Mouse (Mus musculus): ENCODE results near the gene Ndufv2. TPM values are rescaled to one million over a fixed set of nuclear protein-coding genes. Genes with fewer than 3 reads are reported as not detected.

Ndufv2 gene
- polyA plus RNA-seq, 1 experiment: 159 TPM

DNA sequence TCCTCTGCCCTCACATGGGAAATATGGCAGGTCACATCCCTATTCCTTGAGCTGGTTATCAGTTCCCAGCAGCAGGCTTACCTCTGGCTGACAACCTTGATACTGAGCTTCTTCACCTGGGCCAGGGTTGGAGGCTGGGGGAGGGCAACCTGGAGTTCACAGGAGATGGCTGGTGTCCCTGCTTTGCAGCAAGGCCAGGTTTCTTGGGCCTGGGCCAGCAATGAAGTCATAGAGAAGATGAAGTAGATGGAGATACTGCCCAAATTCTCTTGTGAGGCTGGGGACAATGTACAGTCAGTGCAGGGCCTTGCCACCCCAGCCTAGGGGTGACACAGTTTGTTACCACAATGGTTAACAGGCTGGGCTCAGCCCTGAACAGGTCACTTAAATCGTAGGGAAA is 19.3 kb upstream of the Ndufv2 start:
- no peaks in the 10 kb centered on the region for H3K27me3 ChIP-seq (replicated peaks; ENCODE audit: control insufficient read depth, insufficient read depth, low read length)
- peaks cover 5% of the 10 kb centered on the region; the same call in 1 of the 2 replicates for H3K36me3 ChIP-seq (ENCODE audit: control insufficient read depth, insufficient read depth, low read length)
- H3K4me3 ChIP-seq (ENCODE audit: insufficient read depth, low read depth, low read length): no peak overlapping the region
- WGBS: 81% methylated on average over 1 of the region's 1 CpGs
- H3K4me1 ChIP-seq (ENCODE audit: control insufficient read depth, insufficient read depth, low read length): no peaks in the 10 kb centered on the region; the same call in 1 of the 2 replicates
- no peak overlapping the region for H3K27ac ChIP-seq (ENCODE audit: insufficient read depth, low read depth, low read length)
- TF ChIP-seq POLR2A (IDR thresholded peaks at IDR 0.05; ENCODE audit: low read depth, low read length): no peak
- no peak for TF ChIP-seq CTCF (conservative IDR thresholded peaks at IDR 0.05; ENCODE audit: insufficient read depth, insufficient read length, low read depth, low read length)
- no peak for DNase-seq

DNA sequence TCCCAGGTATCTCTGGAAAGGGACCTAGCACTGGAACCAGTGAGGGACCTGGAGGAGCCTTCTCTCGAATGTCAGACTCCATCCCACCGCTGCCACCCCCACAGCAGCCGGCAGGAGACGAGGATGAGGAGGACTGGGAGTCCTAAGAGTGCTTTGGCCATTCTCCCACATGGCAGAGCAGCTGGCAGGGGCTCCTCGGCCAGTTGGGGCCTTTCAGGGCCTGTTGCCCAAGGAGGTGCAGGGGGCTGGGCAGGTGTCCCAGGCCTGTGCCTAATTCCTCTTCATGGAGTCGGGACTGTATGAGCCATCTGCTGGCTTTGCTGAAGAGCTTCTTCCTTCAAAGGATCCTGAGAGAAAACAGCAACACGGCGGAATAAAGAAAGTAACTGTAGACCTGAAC is 17.6 kb upstream of the Ndufv2 start:
- no peak overlapping the region for H3K4me3 ChIP-seq (ENCODE audit: insufficient read depth, low read depth, low read length)
- peaks cover 5% of the 10 kb centered on the region; the same call in 1 of the 2 replicates for H3K36me3 ChIP-seq (ENCODE audit: control insufficient read depth, insufficient read depth, low read length)
- 82% methylated on average over 8 of the region's 8 CpGs for WGBS
- no peak for DNase-seq
- no peaks in the 10 kb centered on the region for H3K27me3 ChIP-seq (replicated peaks; ENCODE audit: control insufficient read depth, insufficient read depth, low read length)
- H3K4me1 ChIP-seq (ENCODE audit: control insufficient read depth, insufficient read depth, low read length): no peaks in the 10 kb centered on the region; the same call in 1 of the 2 replicates
- no peak for TF ChIP-seq CTCF (conservative IDR thresholded peaks at IDR 0.05; ENCODE audit: insufficient read depth, insufficient read length, low read depth, low read length)
- no peak for TF ChIP-seq POLR2A (IDR thresholded peaks at IDR 0.05; ENCODE audit: low read depth, low read length)
- H3K27ac ChIP-seq (ENCODE audit: insufficient read depth, low read depth, low read length): no peak overlapping the region

DNA sequence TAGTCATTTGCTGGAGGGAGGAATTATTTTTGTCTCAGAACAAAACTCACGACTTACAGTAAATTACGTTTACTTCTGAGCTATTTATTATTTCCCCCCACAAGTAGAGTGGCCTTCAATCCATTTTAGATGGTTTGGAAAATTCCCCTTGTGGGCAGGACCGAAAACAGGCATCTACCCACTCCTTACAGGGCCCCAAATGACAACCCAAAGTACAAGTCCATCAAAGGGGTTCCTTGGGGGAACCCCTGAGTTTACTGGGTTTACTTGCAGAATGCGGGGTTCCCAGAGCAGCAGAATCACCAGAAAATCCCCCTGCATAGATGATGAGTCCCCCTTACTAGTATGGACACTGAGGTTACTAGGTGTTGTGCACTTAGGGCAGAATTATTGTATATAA is 10.8 kb upstream of the Ndufv2 start:
- H3K27ac ChIP-seq (ENCODE audit: insufficient read depth, low read depth, low read length): no peak overlapping the region
- TF ChIP-seq CTCF (conservative IDR thresholded peaks at IDR 0.05; ENCODE audit: insufficient read depth, insufficient read length, low read depth, low read length) (no peak), POLR2A (IDR thresholded peaks at IDR 0.05; ENCODE audit: low read depth, low read length) (no peak)
- H3K4me3 ChIP-seq (ENCODE audit: insufficient read depth, low read depth, low read length): peak overlapping the region; percentile 83
- DNase-seq: no peak
- whole genome bisulfite sequencing: 18% methylated on average over 4 of the region's 4 CpGs
- no peaks in the 10 kb centered on the region for H3K27me3 ChIP-seq (replicated peaks; ENCODE audit: control insufficient read depth, insufficient read depth, low read length)
- H3K4me1 ChIP-seq (ENCODE audit: control insufficient read depth, insufficient read depth, low read length): peaks cover 2% of the 10 kb centered on the region; the same call in 1 of the 2 replicates
- no peaks in the 10 kb centered on the region for H3K36me3 ChIP-seq (ENCODE audit: control insufficient read depth, insufficient read depth, low read length)

- Histone ChIP-seq H3K27me3 (replicated peaks; ENCODE audit: control insufficient read depth, insufficient read depth, low read length) (no peaks in the 10 kb centered on the region), H3K4me1 (ENCODE audit: control insufficient read depth, insufficient read depth, low read length) (peaks cover 2% of the 10 kb centered on the region; the same call in 1 of the 2 replicates), H3K4me3 (ENCODE audit: insufficient read depth, low read depth, low read length) (peak within 1 kb of the TSS; percentile 83), H3K27ac (ENCODE audit: insufficient read depth, low read depth, low read length) (peak within 1 kb of the TSS; percentile 44), H3K36me3 (ENCODE audit: control insufficient read depth, insufficient read depth, low read length) (no peaks in the 10 kb centered on the region)
- under 1% methylated on average over 41 of the region's 41 CpGs for WGBS
- DNase-seq: peak; percentile 94
- no peak for TF ChIP-seq POLR2A (IDR thresholded peaks at IDR 0.05; ENCODE audit: low read depth, low read length)
- no peak for TF ChIP-seq CTCF (conservative IDR thresholded peaks at IDR 0.05; ENCODE audit: insufficient read depth, insufficient read length, low read depth, low read length)
Observed at GRCm38 (mm10) chr17:66111402-66111959, 10.1 kb upstream of the Ndufv2 start, which contains the start of gene Washc1. Gene Washc1 (plus strand): TSS chr17:66111545.

- Histone ChIP-seq H3K27ac (ENCODE audit: insufficient read depth, low read depth, low read length) (no peak overlapping the region), H3K4me3 (ENCODE audit: insufficient read depth, low read depth, low read length) (peak overlapping the region; percentile 20; the same call in 1 of the 2 replicates), H3K27me3 (replicated peaks; ENCODE audit: control insufficient read depth, insufficient read depth, low read length) (no peaks in the 10 kb centered on the region), H3K36me3 (ENCODE audit: control insufficient read depth, insufficient read depth, low read length) (no peaks in the 10 kb centered on the region), H3K4me1 (ENCODE audit: control insufficient read depth, insufficient read depth, low read length) (peaks cover 2% of the 10 kb centered on the region; the same call in 1 of the 2 replicates)
- no peak for DNase-seq
- TF ChIP-seq CTCF (conservative IDR thresholded peaks at IDR 0.05; ENCODE audit: insufficient read depth, insufficient read length, low read depth, low read length) (no peak), POLR2A (IDR thresholded peaks at IDR 0.05; ENCODE audit: low read depth, low read length) (no peak)
- WGBS: 15% methylated on average over 6 of the region's 6 CpGs
Observed at GRCm38 (mm10) chr17:66110746-66111145, 9.4 kb upstream of the Ndufv2 start.

- Histone ChIP-seq H3K27me3 (replicated peaks; ENCODE audit: control insufficient read depth, insufficient read depth, low read length) (no peaks in the 10 kb centered on the region), H3K27ac (ENCODE audit: insufficient read depth, low read depth, low read length) (no peak overlapping the region), H3K4me3 (ENCODE audit: insufficient read depth, low read depth, low read length) (no peak overlapping the region), H3K36me3 (ENCODE audit: control insufficient read depth, insufficient read depth, low read length) (no peaks in the 10 kb centered on the region), H3K4me1 (ENCODE audit: control insufficient read depth, insufficient read depth, low read length) (peaks cover 2% of the 10 kb centered on the region; the same call in 1 of the 2 replicates)
- DNase-seq: no peak
- WGBS: 82% methylated on average over 4 of the region's 4 CpGs
- no peak for TF ChIP-seq CTCF (conservative IDR thresholded peaks at IDR 0.05; ENCODE audit: insufficient read depth, insufficient read length, low read depth, low read length)
- no peak for TF ChIP-seq POLR2A (IDR thresholded peaks at IDR 0.05; ENCODE audit: low read depth, low read length)
Observed at GRCm38 (mm10) chr17:66108198-66108597, 6.8 kb upstream of the Ndufv2 start.

- no peak for DNase-seq
- H3K4me1 ChIP-seq (ENCODE audit: control insufficient read depth, insufficient read depth, low read length): peaks cover 2% of the 10 kb centered on the region; the same call in 1 of the 2 replicates
- WGBS: 72% methylated on average over 8 of the region's 8 CpGs
Observed at GRCm38 (mm10) chr17:66107466-66107865, 6.1 kb upstream of the Ndufv2 start.

More at GRCm38 (mm10) chr17:66107466-66107865, 6.1 kb upstream of the Ndufv2 start:
- H3K36me3 ChIP-seq (ENCODE audit: control insufficient read depth, insufficient read depth, low read length): no peaks in the 10 kb centered on the region
- H3K27me3 ChIP-seq (replicated peaks; ENCODE audit: control insufficient read depth, insufficient read depth, low read length): no peaks in the 10 kb centered on the region
- no peak overlapping the region for H3K27ac ChIP-seq (ENCODE audit: insufficient read depth, low read depth, low read length)
- H3K4me3 ChIP-seq (ENCODE audit: insufficient read depth, low read depth, low read length): no peak overlapping the region
- no peak for TF ChIP-seq POLR2A (IDR thresholded peaks at IDR 0.05; ENCODE audit: low read depth, low read length)
- no peak for TF ChIP-seq CTCF (conservative IDR thresholded peaks at IDR 0.05; ENCODE audit: insufficient read depth, insufficient read length, low read depth, low read length)

All from kidney, adult 2 months (tissue).